Mouse (Mus musculus): Measurements from ENCODE around the gene Cstb. TPM values are rescaled to one million over a fixed set of nuclear protein-coding genes. Genes with fewer than 3 reads are reported as not detected.

The Cstb gene
- polyA plus RNA-seq, 1 experiment: 355 TPM

GRCm38 (mm10) chr10:78466647-78467046, 41.2 kb downstream of the Cstb start:
- H3K4me3 ChIP-seq (ENCODE audit: insufficient read depth, poor library complexity, severe bottlenecking): no peak overlapping the region
- TF ChIP-seq MAX (IDR thresholded peaks at IDR 0.05) (no peak), CEBPB (IDR thresholded peaks at IDR 0.05; ENCODE audit: low read depth) (no peak), MYOG (IDR thresholded peaks at IDR 0.05; ENCODE audit: control insufficient read depth, extremely low read depth, insufficient read length) (no peak), CTCF (IDR thresholded peaks at IDR 0.05; ENCODE audit: control insufficient read depth, insufficient read depth, insufficient read length) (no peak), FOSL1 (IDR thresholded peaks at IDR 0.05; ENCODE audit: insufficient read depth, low read length, poor library complexity, severe bottlenecking) (no peak), MYOD1 (IDR thresholded peaks at IDR 0.05; ENCODE audit: control insufficient read depth, insufficient read length, low read depth) (no peak), USF1 (IDR thresholded peaks at IDR 0.05; ENCODE audit: low read depth) (no peak)
- no peaks in the 10 kb centered on the region for H3K27me3 ChIP-seq (ENCODE audit: control insufficient read depth, insufficient read depth, insufficient read length)
- peaks cover 3% of the 10 kb centered on the region for H3K79me3 ChIP-seq (ENCODE audit: low read depth)
- H3K79me2 ChIP-seq (ENCODE audit: control insufficient read depth, insufficient read depth): peaks cover 19% of the 10 kb centered on the region
- no peaks in the 10 kb centered on the region for H3K36me3 ChIP-seq (ENCODE audit: control insufficient read depth, insufficient read depth)
- no peak overlapping the region for H3ac ChIP-seq (ENCODE audit: control insufficient read depth, insufficient read length, low read depth)

- Histone ChIP-seq H3K79me3 (ENCODE audit: low read depth) (peaks cover 3% of the 10 kb centered on the region), H3K79me2 (ENCODE audit: control insufficient read depth, insufficient read depth) (peaks cover 8% of the 10 kb centered on the region), H3K27me3 (ENCODE audit: control insufficient read depth, insufficient read depth, insufficient read length) (no peaks in the 10 kb centered on the region), H3K4me3 (ENCODE audit: insufficient read depth, poor library complexity, severe bottlenecking) (no peak overlapping the region), H3K36me3 (ENCODE audit: control insufficient read depth, insufficient read depth) (no peaks in the 10 kb centered on the region), H3ac (ENCODE audit: control insufficient read depth, insufficient read length, low read depth) (no peak overlapping the region)
- TF ChIP-seq MYOG (IDR thresholded peaks at IDR 0.05; ENCODE audit: control insufficient read depth, extremely low read depth, insufficient read length) (no peak), USF1 (IDR thresholded peaks at IDR 0.05; ENCODE audit: low read depth) (no peak), CEBPB (IDR thresholded peaks at IDR 0.05; ENCODE audit: low read depth) (no peak), MAX (IDR thresholded peaks at IDR 0.05) (no peak), MYOD1 (IDR thresholded peaks at IDR 0.05; ENCODE audit: control insufficient read depth, insufficient read length, low read depth) (no peak), CTCF (IDR thresholded peaks at IDR 0.05; ENCODE audit: control insufficient read depth, insufficient read depth, insufficient read length) (no peak), FOSL1 (IDR thresholded peaks at IDR 0.05; ENCODE audit: insufficient read depth, low read length, poor library complexity, severe bottlenecking) (no peak)
These were observed 42.4 kb downstream of the Cstb start for GRCm38 (mm10) chr10:78467761-78468310.

DNA sequence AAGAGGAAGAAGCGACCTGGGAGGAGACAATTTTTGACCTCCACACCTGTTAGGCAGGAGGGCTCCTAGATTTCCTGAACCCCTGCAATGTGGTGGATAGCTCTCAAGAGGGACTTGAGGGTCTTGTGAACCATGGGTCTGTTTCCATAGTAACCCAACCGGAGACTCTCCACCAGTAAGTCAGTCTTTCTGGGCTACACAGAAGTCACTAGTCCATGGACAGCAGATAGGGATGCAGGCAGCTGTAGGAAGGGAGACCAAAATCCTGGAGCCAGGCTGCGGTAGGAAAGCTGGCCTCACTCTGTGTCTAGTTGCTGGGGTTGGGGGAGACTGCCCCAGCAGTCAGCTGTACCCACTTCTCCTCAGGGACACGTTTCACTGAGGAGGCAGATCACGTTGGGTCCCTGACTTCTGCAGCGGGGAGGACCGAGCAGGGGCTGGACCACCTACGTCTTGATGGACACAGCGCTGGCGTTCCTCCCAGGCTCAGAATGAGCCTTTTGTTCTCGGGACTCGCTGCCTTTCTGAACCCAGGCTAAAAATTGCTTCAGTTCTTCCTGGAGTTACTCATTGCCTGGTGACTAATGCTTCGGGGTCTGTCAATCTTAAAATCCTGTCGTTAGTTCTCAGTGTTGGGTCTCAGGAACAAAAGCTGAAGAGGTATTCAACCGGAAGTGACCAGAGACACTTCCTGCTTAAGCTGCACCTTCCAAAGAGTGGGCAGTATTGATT, 45.3 kb downstream of the Cstb start:
- Histone ChIP-seq H3K79me3 (ENCODE audit: low read depth) (no peaks in the 10 kb centered on the region), H3ac (ENCODE audit: control insufficient read depth, insufficient read length, low read depth) (no peak overlapping the region), H3K36me3 (ENCODE audit: control insufficient read depth, insufficient read depth) (no peaks in the 10 kb centered on the region), H3K4me3 (ENCODE audit: insufficient read depth, poor library complexity, severe bottlenecking) (no peak overlapping the region), H3K79me2 (ENCODE audit: control insufficient read depth, insufficient read depth) (no peaks in the 10 kb centered on the region), H3K27me3 (ENCODE audit: control insufficient read depth, insufficient read depth, insufficient read length) (peaks cover 3% of the 10 kb centered on the region)
- TF ChIP-seq USF1 (IDR thresholded peaks at IDR 0.05; ENCODE audit: low read depth) (no peak), MYOD1 (IDR thresholded peaks at IDR 0.05; ENCODE audit: control insufficient read depth, insufficient read length, low read depth) (no peak), CEBPB (IDR thresholded peaks at IDR 0.05; ENCODE audit: low read depth) (no peak), FOSL1 (IDR thresholded peaks at IDR 0.05; ENCODE audit: insufficient read depth, low read length, poor library complexity, severe bottlenecking) (no peak), CTCF (IDR thresholded peaks at IDR 0.05; ENCODE audit: control insufficient read depth, insufficient read depth, insufficient read length) (no peak), MYOG (IDR thresholded peaks at IDR 0.05; ENCODE audit: control insufficient read depth, extremely low read depth, insufficient read length) (no peak), MAX (IDR thresholded peaks at IDR 0.05) (no peak)

DNA sequence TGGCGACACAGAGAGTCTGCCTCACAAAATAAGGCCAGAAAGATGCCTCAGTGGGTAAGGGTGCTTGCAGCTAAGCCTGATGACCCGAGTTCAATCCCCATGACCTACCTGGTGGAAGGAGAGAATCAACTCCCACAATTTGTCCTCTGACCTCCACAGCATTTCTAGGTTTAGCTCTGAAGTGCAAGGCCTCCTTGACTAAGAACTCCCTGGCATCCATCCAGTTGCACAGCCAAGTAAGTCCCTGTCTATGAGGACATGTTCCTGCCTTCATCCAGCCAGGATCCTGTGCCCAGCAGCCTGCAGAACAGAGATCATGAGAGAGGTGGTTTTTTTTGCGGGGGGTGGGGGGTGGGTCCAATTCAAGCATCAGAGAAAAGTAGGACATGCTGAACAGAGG, 46.6 kb downstream of the Cstb start:
- H3ac ChIP-seq (ENCODE audit: control insufficient read depth, insufficient read length, low read depth): no peak overlapping the region
- H3K27me3 ChIP-seq (ENCODE audit: control insufficient read depth, insufficient read depth, insufficient read length): peaks cover 3% of the 10 kb centered on the region
- no peaks in the 10 kb centered on the region for H3K79me2 ChIP-seq (ENCODE audit: control insufficient read depth, insufficient read depth)
- no peak overlapping the region for H3K4me3 ChIP-seq (ENCODE audit: insufficient read depth, poor library complexity, severe bottlenecking)
- H3K36me3 ChIP-seq (ENCODE audit: control insufficient read depth, insufficient read depth): no peaks in the 10 kb centered on the region
- no peak for TF ChIP-seq CTCF (IDR thresholded peaks at IDR 0.05; ENCODE audit: control insufficient read depth, insufficient read depth, insufficient read length)
- no peak for TF ChIP-seq FOSL1 (IDR thresholded peaks at IDR 0.05; ENCODE audit: insufficient read depth, low read length, poor library complexity, severe bottlenecking)
- TF ChIP-seq CEBPB (IDR thresholded peaks at IDR 0.05; ENCODE audit: low read depth): no peak
- no peak for TF ChIP-seq USF1 (IDR thresholded peaks at IDR 0.05; ENCODE audit: low read depth)
- TF ChIP-seq MYOD1 (IDR thresholded peaks at IDR 0.05; ENCODE audit: control insufficient read depth, insufficient read length, low read depth): no peak
- no peak for TF ChIP-seq MAX (IDR thresholded peaks at IDR 0.05)
- TF ChIP-seq MYOG (IDR thresholded peaks at IDR 0.05; ENCODE audit: control insufficient read depth, extremely low read depth, insufficient read length): no peak
- no peaks in the 10 kb centered on the region for H3K79me3 ChIP-seq (ENCODE audit: low read depth)

DNA sequence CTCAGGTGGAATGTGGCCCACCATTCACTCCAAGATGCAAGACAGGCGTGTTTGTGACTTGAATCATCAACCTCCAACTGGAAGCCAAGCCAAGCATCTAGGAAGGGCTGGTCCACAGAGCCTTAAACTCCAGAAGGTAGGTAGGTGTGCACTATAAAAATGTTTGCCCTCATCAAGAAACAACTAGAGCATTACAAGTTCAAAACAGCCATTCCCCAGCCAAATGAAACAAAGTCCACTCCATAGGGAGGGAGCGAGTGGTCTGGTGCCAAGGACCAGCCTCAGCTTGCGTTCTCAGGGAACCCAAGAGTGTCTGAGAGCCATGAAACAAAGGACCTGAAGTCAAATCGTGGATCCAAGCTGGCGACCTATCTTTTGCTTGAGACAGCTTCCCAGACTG, 48.0 kb downstream of the Cstb start:
- H3K27me3 ChIP-seq (ENCODE audit: control insufficient read depth, insufficient read depth, insufficient read length): peaks cover 3% of the 10 kb centered on the region
- no peak overlapping the region for H3K4me3 ChIP-seq (ENCODE audit: insufficient read depth, poor library complexity, severe bottlenecking)
- no peaks in the 10 kb centered on the region for H3K79me2 ChIP-seq (ENCODE audit: control insufficient read depth, insufficient read depth)
- TF ChIP-seq MAX (IDR thresholded peaks at IDR 0.05) (no peak), CEBPB (IDR thresholded peaks at IDR 0.05; ENCODE audit: low read depth) (no peak), CTCF (IDR thresholded peaks at IDR 0.05; ENCODE audit: control insufficient read depth, insufficient read depth, insufficient read length) (no peak), FOSL1 (IDR thresholded peaks at IDR 0.05; ENCODE audit: insufficient read depth, low read length, poor library complexity, severe bottlenecking) (no peak), MYOD1 (IDR thresholded peaks at IDR 0.05; ENCODE audit: control insufficient read depth, insufficient read length, low read depth) (no peak), USF1 (IDR thresholded peaks at IDR 0.05; ENCODE audit: low read depth) (no peak), MYOG (IDR thresholded peaks at IDR 0.05; ENCODE audit: control insufficient read depth, extremely low read depth, insufficient read length) (no peak)
- no peaks in the 10 kb centered on the region for H3K36me3 ChIP-seq (ENCODE audit: control insufficient read depth, insufficient read depth)
- no peaks in the 10 kb centered on the region for H3K79me3 ChIP-seq (ENCODE audit: low read depth)
- no peak overlapping the region for H3ac ChIP-seq (ENCODE audit: control insufficient read depth, insufficient read length, low read depth)

All from C2C12 (cell line).